Mouse (Mus musculus) adrenal gland, adult 2 months (tissue): ENCODE measurements around the gene Mdfi. TPM values are rescaled to one million over a fixed set of nuclear protein-coding genes. Genes with fewer than 3 reads are reported as not detected.

Experiments
- DNase-seq: peaks from one replicate; pipeline ENCODE4 v3.0.0; 2021
- polyA plus RNA-seq: library from polyadenylated mRNA; depleted of rRNA; stranded (reverse); fragments of >200 nt; gene quantifications from 2 replicates; pipeline ENCODE4 v1.2.3, GENCODE M21; 2012; rRNA removed
- total RNA-seq, 2 experiments: library from RNA; stranded (reverse); gene quantifications; 2 replicates each; pipeline ENCODE4 v1.2.3; 2021

Mdfi gene
- total and polyA plus RNA-seq, 3 experiments, result 1.2 to 15.8 (median 2.1) TPM

GRCm38 (mm10) chr17:47766407-47767043 is 68.0 kb downstream of the Mdfi start:
- DNase-seq, result no peak

GRCm38 (mm10) chr17:47765986-47766385 is 68.5 kb downstream of the Mdfi start:
- DNase-seq, result no peak

Other genes starting within 250 kb of the Mdfi start
- 10 to 100 TPM; 17.6 to 22.5 TPM for gene Bysl, start 223.2 kb downstream of the Mdfi start, total RNA-seq
- 9.4 and 11.7 TPM in 2 replicates for gene Bysl, start 223.2 kb downstream of the Mdfi start, polyA plus RNA-seq
- 10 to 100 TPM; 32.9 to 40.6 TPM for gene Med20, start 223.1 kb downstream of the Mdfi start, total RNA-seq
- gene Med20, start 223.1 kb downstream of the Mdfi start, polyA plus RNA-seq, result 15.2 and 17.4 TPM in 2 replicates
- 1 to 10 TPM; 2.1 to 2.8 TPM for gene Gm20517, start 223.1 kb downstream of the Mdfi start, total RNA-seq
- gene Gm20517, start 223.1 kb downstream of the Mdfi start, polyA plus RNA-seq, result 1.8 and 3.1 TPM in 2 replicates
- 1 to 10 TPM; 4.6 to 4.8 TPM for gene Usp49, start 204.0 kb downstream of the Mdfi start, total RNA-seq
- gene Usp49, start 204.0 kb downstream of the Mdfi start, polyA plus RNA-seq, result 5.4 and 6.6 TPM in 2 replicates
- gene Tomm6, start 146.3 kb downstream of the Mdfi start, total RNA-seq, result 100 to 1,000 TPM; 223 to 242 TPM
- 81.0 and 81.3 TPM in 2 replicates for gene Tomm6, start 146.3 kb downstream of the Mdfi start, polyA plus RNA-seq
- 1 to 10 TPM; 2.6 to 6.9 TPM for gene Frs3, start 145.7 kb downstream of the Mdfi start, total RNA-seq
- 18.6 and 21.6 TPM in 2 replicates for gene Frs3, start 145.7 kb downstream of the Mdfi start, polyA plus RNA-seq
- under 1 TPM; 0.43 to 0.86 TPM for gene Gm21981, start 140.2 kb downstream of the Mdfi start, total RNA-seq
- gene Gm21981, start 140.2 kb downstream of the Mdfi start, polyA plus RNA-seq, result 0.44 and 1.1 TPM in 2 replicates
- gene Prickle4, start 140.0 kb downstream of the Mdfi start, total RNA-seq, result 1 to 10 TPM; 3.5 to 3.7 TPM
- 10.6 and 13.7 TPM in 2 replicates for gene Prickle4, start 140.0 kb downstream of the Mdfi start, polyA plus RNA-seq
- gene Pgc, start 107.8 kb downstream of the Mdfi start, total RNA-seq, result not detected
- gene Pgc, start 107.8 kb downstream of the Mdfi start, polyA plus RNA-seq, result 1.6 and 27.4 TPM in 2 replicates
- 10 to 100 TPM; 14.7 to 24.5 TPM for gene Tfeb, start 97.7 kb downstream of the Mdfi start, total RNA-seq
- gene Tfeb, start 97.7 kb downstream of the Mdfi start, polyA plus RNA-seq, result 65.7 and 100.0 TPM in 2 replicates
- 10 to 100 TPM; 21.8 to 25.3 TPM for gene Foxp4, start 90.0 kb upstream of the Mdfi start, total RNA-seq
- gene Foxp4, start 90.0 kb upstream of the Mdfi start, polyA plus RNA-seq, result 61.2 and 76.5 TPM in 2 replicates
- gene 1700122O11Rik, start 203.6 kb upstream of the Mdfi start, total RNA-seq, result not detected
- not detected in 2 replicates for gene 1700122O11Rik, start 203.6 kb upstream of the Mdfi start, polyA plus RNA-seq